Mouse (Mus musculus) megakaryocyte, embryonic 14.5 days (primary cell): Measurements from ENCODE around the gene Pik3c2b.

Source experiments
- FLI1 ChIP-seq: IDR thresholded peaks from 2 replicates; pipeline ENCODE4 v1.6.1; 2012; ENCODE audit warnings: low read length, inconsistent platforms, mixed read lengths
- GATA1 ChIP-seq: IDR thresholded peaks from 3 replicates; pipeline ENCODE4 v1.6.1; 2012; ENCODE audit warnings: mixed read lengths, low read length, inconsistent platforms, borderline replicate concordance

GRCm38 (mm10) chr1:133087206-133087905 lies 41.9 kb downstream of the Pik3c2b start:
- TF ChIP-seq FLI1 = no peak
- no peak for TF ChIP-seq GATA1
